Mouse (Mus musculus) lung, adult 2 months (tissue): ENCODE data around the gene Znhit2.

Experiments
- CTCF ChIP-seq: fragments of 200-500 bp; IDR thresholded peaks from 2 replicates; pipeline ENCODE4 v1.5.1; 2011; ENCODE audit warnings: mild to moderate bottlenecking, low read length, control low read depth; ENCODE audit not compliant: insufficient read depth
- POLR2A ChIP-seq: fragments of 200-500 bp; IDR thresholded peaks from 2 replicates; pipeline ENCODE4 v1.6.1; 2011; ENCODE audit warnings: low read depth, mild to moderate bottlenecking, control low read depth, low read length, borderline replicate concordance; ENCODE audit errors: extremely low read depth

DNA sequence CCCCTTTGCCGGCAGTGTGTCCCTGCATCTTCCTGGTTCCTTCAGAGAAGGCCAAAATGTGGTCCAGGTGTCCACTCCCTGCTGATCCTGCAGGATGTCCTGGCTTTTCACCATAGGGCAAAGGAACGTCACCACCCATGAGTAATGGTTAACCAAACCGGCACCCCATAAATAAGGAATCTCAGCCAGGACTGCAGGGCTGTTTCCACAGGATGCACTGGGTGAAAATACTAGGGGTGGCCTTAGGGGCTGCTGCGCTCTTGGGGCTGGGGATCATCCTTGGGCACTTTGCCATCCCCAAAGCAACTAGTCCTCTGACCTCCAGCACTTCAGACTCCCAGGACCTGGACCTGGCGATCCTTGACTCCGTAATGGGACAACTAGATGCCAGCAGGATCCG lies 44.6 kb downstream of the Znhit2 start, which contains the start of gene Naaladl1:
- TF ChIP-seq CTCF, result no peak
- TF ChIP-seq POLR2A, result no peak
